Mouse (Mus musculus) lung, postnatal 0 days (tissue): ENCODE measurements around the gene Naa35. TPM values are rescaled to one million over a fixed set of nuclear protein-coding genes. Genes with fewer than 3 reads are reported as not detected.
A peak's percentile ranks its signal among the peaks of the same experiment; 100 is the strongest.

Source experiments
- ATAC-seq: fragments of 200-750 bp; cut with Nextera tagmentation; 2 replicates; pipeline ENCODE4 v1.8.0; 2017; ENCODE audit warnings: moderate library complexity
- DNase-seq: peaks from one replicate; pipeline ENCODE4 v3.0.0-alpha.2; 2016; ENCODE audit warnings: low spot score
- H3K27ac ChIP-seq: fragments of 300-500 bp; sonication (generic); 2 replicates; pipeline ENCODE4 v1.5.1; 2014; ENCODE audit warnings: antibody characterized with exemption, mild to moderate bottlenecking, low read length, mixed read lengths
- H3K27me3 ChIP-seq: fragments of 300-500 bp; sonication (generic); replicated peaks from 2 replicates; pipeline ENCODE4 v1.6.1; 2014; ENCODE audit warnings: low read length, mixed read lengths; ENCODE audit not compliant: insufficient read depth
- H3K36me3 ChIP-seq: fragments of 300-500 bp; sonication (generic); 2 replicates; pipeline ENCODE4 v1.6.1; 2014; ENCODE audit warnings: low read length, mixed read lengths; ENCODE audit not compliant: insufficient read depth
- H3K4me1 ChIP-seq: fragments of 300-500 bp; sonication (generic); 2 replicates; pipeline ENCODE4 v1.6.1; 2014; ENCODE audit warnings: antibody characterized with exemption, low read depth, low read length, mixed read lengths; ENCODE audit not compliant: insufficient read depth
- H3K4me2 ChIP-seq: fragments of 300-500 bp; sonication (generic); replicated peaks from 2 replicates; pipeline ENCODE4 v1.6.1; 2014; ENCODE audit warnings: low read depth, mild to moderate bottlenecking, low read length, moderate library complexity, mixed read lengths
- H3K4me3 ChIP-seq: fragments of 300-500 bp; sonication (generic); 2 replicates; pipeline ENCODE4 v1.5.1; 2014; ENCODE audit warnings: low read depth, low read length
- H3K9ac ChIP-seq: fragments of 300-500 bp; sonication (generic); replicated peaks from 2 replicates; pipeline ENCODE4 v1.6.1; 2014; ENCODE audit warnings: low read depth, mild to moderate bottlenecking
- H3K9me3 ChIP-seq: fragments of 300-500 bp; sonication (generic); 2 replicates; pipeline ENCODE4 v1.6.1; 2016; ENCODE audit warnings: low read length, mixed read lengths
- CTCF ChIP-seq: IDR thresholded peaks from 2 replicates; pipeline ENCODE4 v1.5.1; 2016; ENCODE audit warnings: antibody characterized with exemption, mild to moderate bottlenecking
- EP300 ChIP-seq: IDR thresholded peaks from 2 replicates; pipeline ENCODE4 v1.6.1; 2016; ENCODE audit warnings: antibody characterized with exemption, mild to moderate bottlenecking, control low read depth
- WGBS: fragments of 180-500 bp; shearing (Covaris S2); extraction: QIAGEN DNeasy Blood & Tissue Kit; methylation state at CpG from one replicate; pipeline ENCODE4 v1.1.7; 2014; 5-methylcytosine and 5-hydroxymethylcytosine counted together
- polyA plus RNA-seq: library from polyadenylated mRNA; unstranded; fragments of >200 nt; fragmentation: Nextera tagmentation; extraction: Ambion mirVana; gene quantifications from 2 replicates; pipeline ENCODE4 v1.2.1, GENCODE M21; 2015

Naa35 gene
- polyA plus RNA-seq, 1 experiment from 2014 or later, result 43.3 TPM

- Histone ChIP-seq H3K4me1 (peaks cover 4% of the 10 kb centered on the region; the same call in 1 of the 2 replicates), H3K36me3 (no peaks in the 10 kb centered on the region), H3K4me3 (no peak overlapping the region), H3K9ac (no peak overlapping the region), H3K9me3 (no peaks in the 10 kb centered on the region), H3K27me3 (no peaks in the 10 kb centered on the region), H3K4me2 (no peak overlapping the region), H3K27ac (no peak overlapping the region)
- TF ChIP-seq EP300 (no peak), CTCF (no peak)
- 42% methylated on average over 4 of the region's 4 CpGs for WGBS
- DNase-seq (no peak), ATAC-seq (no peak)
Observed at GRCm38 (mm10) chr13:59679306-59679705, 94.2 kb downstream of the Naa35 start.

GRCm38 (mm10) chr13:59679908-59680307 lies 94.8 kb downstream of the Naa35 start:
- Histone ChIP-seq H3K4me1 (peaks cover under 1% of the 10 kb centered on the region; the same call in 1 of the 2 replicates), H3K9me3 (no peaks in the 10 kb centered on the region), H3K4me2 (no peak overlapping the region), H3K27ac (no peak overlapping the region), H3K27me3 (no peaks in the 10 kb centered on the region), H3K36me3 (no peaks in the 10 kb centered on the region), H3K4me3 (no peak overlapping the region), H3K9ac (no peak overlapping the region)
- WGBS, result 51% methylated on average over 4 of the region's 4 CpGs
- DNase-seq, result no peak
- TF ChIP-seq CTCF (no peak), EP300 (no peak)
- ATAC-seq, result no peak

DNA sequence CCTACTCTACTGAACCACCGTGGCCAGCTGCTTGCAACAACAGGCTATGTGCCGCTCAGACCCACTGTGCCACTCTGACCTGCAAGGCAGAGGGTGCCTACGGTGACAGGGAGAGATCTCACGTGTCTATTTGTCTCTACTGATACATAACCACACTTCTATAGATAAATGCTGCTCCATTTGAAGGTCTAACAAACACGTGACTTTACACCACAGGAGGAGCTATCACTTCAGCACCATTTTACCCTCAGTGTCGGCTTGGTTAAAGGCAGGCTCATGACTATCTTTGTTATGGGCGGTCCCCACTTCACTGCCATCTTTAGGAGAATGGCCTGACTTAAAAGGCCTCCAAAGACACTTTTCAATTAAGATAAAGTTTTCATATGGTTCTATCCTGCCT lies 97.6 kb downstream of the Naa35 start:
- 18% methylated on average over 7 of the region's 7 CpGs for WGBS
- H3K27ac ChIP-seq, result no peak overlapping the region

DNA sequence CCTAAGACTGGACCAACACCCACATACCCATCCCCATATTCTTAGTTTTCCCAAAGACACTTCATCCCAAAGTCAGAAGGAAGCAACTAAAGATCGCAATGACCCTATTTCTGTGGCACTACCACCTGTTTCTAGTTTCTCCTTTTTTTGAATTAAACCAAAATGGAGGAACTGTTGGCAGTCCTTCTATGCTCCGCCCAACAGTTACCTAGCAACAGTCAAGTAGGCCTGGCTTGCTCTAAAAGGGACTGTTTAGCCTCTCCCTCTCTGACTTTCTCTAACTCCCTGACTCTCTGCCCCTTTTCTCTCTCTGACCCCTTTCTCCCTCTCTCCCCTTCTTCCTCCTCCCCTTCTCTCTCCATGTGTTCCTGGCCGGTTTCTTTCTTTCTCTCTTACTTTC lies 100.2 kb downstream of the Naa35 start:
- ATAC-seq (no peak), DNase-seq (no peak)
- Histone ChIP-seq H3K4me2 (no peak overlapping the region), H3K27me3 (no peaks in the 10 kb centered on the region), H3K27ac (no peak overlapping the region), H3K36me3 (no peaks in the 10 kb centered on the region), H3K9ac (no peak overlapping the region), H3K4me3 (no peak overlapping the region), H3K9me3 (no peaks in the 10 kb centered on the region), H3K4me1 (no peaks in the 10 kb centered on the region)
- TF ChIP-seq CTCF (no peak), EP300 (no peak)
- WGBS, result 70% methylated on average over 3 of the region's 3 CpGs

More for the DNA sequence above, 97.6 kb downstream of the Naa35 start:
- H3K27me3 ChIP-seq, result no peaks in the 10 kb centered on the region
- H3K4me1 ChIP-seq, result no peaks in the 10 kb centered on the region
- H3K9ac ChIP-seq, result no peak overlapping the region
- TF ChIP-seq CTCF (no peak), EP300 (no peak)
- ATAC-seq (no peak), DNase-seq (peak; percentile 35)
- no peaks in the 10 kb centered on the region for H3K9me3 ChIP-seq
- no peak overlapping the region for H3K4me3 ChIP-seq
- H3K36me3 ChIP-seq, result no peaks in the 10 kb centered on the region
- no peak overlapping the region for H3K4me2 ChIP-seq

Other genes with a start within 250 kb of the Naa35 start
- 14.1 and 17.3 TPM in 2 replicates for gene Agtpbp1, start within 50 bp of the Naa35 start, polyA plus RNA-seq
- 31.8 and 32.4 TPM in 2 replicates for gene Golm1, start 90.6 kb downstream of the Naa35 start, polyA plus RNA-seq
- gene 4921517D22Rik, start 108.8 kb downstream of the Naa35 start, polyA plus RNA-seq, result not detected in 2 replicates
- gene Spata31d1a, start 125.1 kb downstream of the Naa35 start, polyA plus RNA-seq, result 0.14 and 0.41 TPM in 2 replicates
- gene Spata31d1b, start 127.0 kb downstream of the Naa35 start, polyA plus RNA-seq, result not detected in 2 replicates
- not detected in 2 replicates for gene Spata31d1d, start 146.5 kb downstream of the Naa35 start, polyA plus RNA-seq
- 0.05 and 0.18 TPM in 2 replicates for gene 1700014D04Rik, start 161.5 kb downstream of the Naa35 start, polyA plus RNA-seq
- 131 and 135 TPM in 2 replicates for gene Isca1, start 184.6 kb downstream of the Naa35 start, polyA plus RNA-seq
- gene Gm49354, start 197.0 kb downstream of the Naa35 start, polyA plus RNA-seq, result not detected in 2 replicates
- gene Tut7, start 237.9 kb downstream of the Naa35 start, polyA plus RNA-seq, result 41.5 and 50.4 TPM in 2 replicates